Mouse (Mus musculus) G1E (cell line): ENCODE results near the gene 6430550D23Rik.

Experiments used
- CTCF ChIP-seq: IDR thresholded peaks from 2 replicates; pipeline ENCODE4 v1.5.1; 2012; ENCODE audit warnings: low read depth, low read length, inconsistent platforms, mixed read lengths
- GATA1 ChIP-seq: IDR thresholded peaks from 2 replicates; pipeline ENCODE4 v1.6.1; 2012; ENCODE audit warnings: borderline replicate concordance, low read length, inconsistent platforms, mixed read lengths

GRCm38 (mm10) chr2:155952006-155952405 is 55.8 kb downstream of the 6430550D23Rik start:
- TF ChIP-seq CTCF (no peak), GATA1 (no peak)
